ENCODE assay signal across 8 mouse cellular contexts in the genomic region with DNA sequence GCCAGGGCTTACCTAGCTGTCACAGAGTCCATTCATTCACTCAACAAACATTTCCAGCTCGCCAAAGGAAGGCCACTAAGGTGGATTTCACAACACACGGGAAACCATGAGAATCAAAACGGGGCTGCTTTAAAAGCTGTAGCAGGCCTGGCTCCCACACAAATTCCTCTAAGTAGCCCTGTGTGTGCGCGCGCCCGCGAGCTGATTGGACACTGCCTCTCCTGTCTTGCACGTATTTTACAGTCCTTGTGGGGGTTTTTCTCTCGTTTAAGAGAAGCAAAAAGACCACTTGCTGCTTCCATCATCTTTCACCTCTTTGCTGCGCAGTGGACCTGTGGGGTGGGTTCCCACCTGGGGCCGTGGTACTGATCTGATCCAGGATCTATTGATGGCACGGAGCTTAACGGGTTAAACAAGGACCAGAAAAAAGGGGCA.
DNase-seq lines count a peak whose midpoint lies in the region; ATAC-seq and TF ChIP-seq lines count a peak whose summit lies in the region.

No protein-coding gene starts in this region.

- H3K27ac ChIP-seq in forebrain, embryonic 13.5 days, result no peak overlapping the region; the same call in 1 of the 2 replicates
- peak overlapping the region; percentile 88 for H3K27ac ChIP-seq in hindbrain, embryonic 14.5 days
- H3K27ac ChIP-seq in lung, embryonic 14.5 days (ENCODE audit: low read depth), result no peak overlapping the region

- ATAC-seq in cerebellum, adult (ENCODE audit: insufficient number of reproducible peaks, low FRiP score, low TSS enrichment), result peak; percentile 13; the same call in 1 of the 2 replicates
- peak; percentile 61 for ATAC-seq in forebrain, embryonic 13.5 days
- peak; percentile 49 for ATAC-seq in hindbrain, embryonic 14.5 days (ENCODE audit: low FRiP score)
- peak; percentile 73 for ATAC-seq in lung, embryonic 14.5 days (ENCODE audit: insufficient read depth)
- ATAC-seq in megakaryocyte-erythroid progenitor cell, adult 5-6 weeks (replicated peaks; ENCODE audit: low FRiP score, low TSS enrichment, poor library complexity, severe bottlenecking), result no peak

- WGBS in forebrain, embryonic 13.5 days, result 2% methylated on average over 14 of the region's 14 CpGs
- 3% methylated on average over 14 of the region's 14 CpGs for WGBS in hindbrain, embryonic 14.5 days
- WGBS in lung, embryonic 14.5 days, result 3% methylated on average over 14 of the region's 14 CpGs

- H3K9ac ChIP-seq in forebrain, embryonic 13.5 days, result peak overlapping the region; percentile 70
- peak overlapping the region; percentile 79 for H3K9ac ChIP-seq in hindbrain, embryonic 14.5 days
- peak overlapping the region; percentile 48 for H3K9ac ChIP-seq in lung, embryonic 14.5 days

- no peak for TF ChIP-seq CTCF in E14TG2a.4 (conservative IDR thresholded peaks at IDR 0.05; ENCODE audit: low read length)
- no peak for TF ChIP-seq CTCF in lung, embryonic 14.5 days (IDR thresholded peaks at IDR 0.05; ENCODE audit: low read depth)

- H3K36me3 ChIP-seq in E14TG2a.4 (ENCODE audit: insufficient read depth, low read length), result no peaks in the 10 kb centered on the region
- H3K36me3 ChIP-seq in forebrain, embryonic 13.5 days (ENCODE audit: poor library complexity, severe bottlenecking), result no peaks in the 10 kb centered on the region
- H3K36me3 ChIP-seq in hindbrain, embryonic 14.5 days (replicated peaks; ENCODE audit: control insufficient read depth, insufficient read depth), result no peaks in the 10 kb centered on the region
- H3K36me3 ChIP-seq in lung, embryonic 14.5 days (ENCODE audit: insufficient read depth), result no peaks in the 10 kb centered on the region

- peak overlapping the region; percentile 70 for H3K4me3 ChIP-seq in E14TG2a.4 (replicated peaks; ENCODE audit: low read length)
- peak overlapping the region; percentile 52 for H3K4me3 ChIP-seq in forebrain, embryonic 13.5 days
- peak overlapping the region; percentile 51 for H3K4me3 ChIP-seq in hindbrain, embryonic 14.5 days (replicated peaks; ENCODE audit: low read length)
- H3K4me3 ChIP-seq in lung, embryonic 14.5 days (ENCODE audit: low read depth, low read length), result peak overlapping the region; percentile 48

- peak; percentile 69 for DNase-seq in hindbrain, embryonic 14.5 days (ENCODE audit: low spot score)
- peak; percentile 37 to 49 for DNase-seq in layer of hippocampus, postnatal 10 days (ENCODE audit: low spot score in 2 of 2)
- DNase-seq in lung, embryonic 14.5 days, result peak; percentile 74
- peak; percentile 64 to 74 for DNase-seq in right cerebral cortex, adult 2 months (ENCODE audit: low spot score in 2 of 2)

- no peaks in the 10 kb centered on the region for H3K9me3 ChIP-seq in E14TG2a.4 (ENCODE audit: low read length)
- no peaks in the 10 kb centered on the region for H3K9me3 ChIP-seq in forebrain, embryonic 13.5 days (replicated peaks)
- H3K9me3 ChIP-seq in hindbrain, embryonic 14.5 days (ENCODE audit: control insufficient read depth, low read length), result no peaks in the 10 kb centered on the region
- no peaks in the 10 kb centered on the region for H3K9me3 ChIP-seq in lung, embryonic 14.5 days (ENCODE audit: low read depth, low read length)

- H3K4me2 ChIP-seq in forebrain, embryonic 13.5 days, result peak overlapping the region; percentile 89
- peak overlapping the region; percentile 95 for H3K4me2 ChIP-seq in hindbrain, embryonic 14.5 days (replicated peaks)
- H3K4me2 ChIP-seq in lung, embryonic 14.5 days, result peak overlapping the region; percentile 95

- peaks cover 44% of the 10 kb centered on the region for H3K27me3 ChIP-seq in E14TG2a.4 (ENCODE audit: insufficient read depth, low read length)
- no peaks in the 10 kb centered on the region for H3K27me3 ChIP-seq in forebrain, embryonic 13.5 days
- H3K27me3 ChIP-seq in hindbrain, embryonic 14.5 days (ENCODE audit: control insufficient read depth, insufficient read depth, low read length), result no peaks in the 10 kb centered on the region
- H3K27me3 ChIP-seq in lung, embryonic 14.5 days (ENCODE audit: insufficient read depth, low read length), result no peaks in the 10 kb centered on the region

- peaks cover 31% of the 10 kb centered on the region for H3K4me1 ChIP-seq in E14TG2a.4 (replicated peaks; ENCODE audit: low read depth, low read length)
- peaks cover 14% of the 10 kb centered on the region; the same call in 1 of the 2 replicates for H3K4me1 ChIP-seq in forebrain, embryonic 13.5 days
- H3K4me1 ChIP-seq in hindbrain, embryonic 14.5 days (replicated peaks; ENCODE audit: control insufficient read depth, insufficient read depth, low read length), result peaks cover 13% of the 10 kb centered on the region
- H3K4me1 ChIP-seq in lung, embryonic 14.5 days (ENCODE audit: insufficient read depth), result 0 out of 2 replicates have a peak, but pooled peaks cover 5% of the 10 kb centered on the region
